In genomic region chr17:71526711-71527564, GRCm38 (mm10) we compare ENCODE assay signal across 8 mouse cellular contexts. TPM values are rescaled to one million over a fixed set of nuclear protein-coding genes. Genes with fewer than 3 reads are reported as not detected.
DNase-seq lines count a peak whose midpoint lies in the region; ATAC-seq lines count a peak whose summit lies in the region.

Ndc80 (minus strand) TSS chr17:71526857.

- peak; percentile 83 for ATAC-seq in megakaryocyte progenitor cell, adult 5-6 weeks (replicated peaks; ENCODE audit: poor library complexity)

- peak; percentile 99 for DNase-seq in adipocyte (ENCODE audit: low spot score)
- DNase-seq in embryo, embryonic 10 days (ENCODE audit: low spot score): peak; percentile 96
- DNase-seq in gastrocnemius, postnatal 10 days: peak; percentile 91
- DNase-seq in induced T-regulatory cell, adult 2 months (ENCODE audit: low read depth): peak; percentile 96
- peak; percentile 86 to 91 for DNase-seq in left cerebral cortex, adult 9 months (ENCODE audit: low spot score in 2 of 2)
- DNase-seq in right cerebral cortex, postnatal 14 days: peak; percentile 84
- DNase-seq in urinary bladder, postnatal 36 days (ENCODE audit: low spot score in 2 of 2): peak; percentile 81 to 93

RNA-seq across cellular contexts. Expression of gene Ndc80, which starts in this region (rescaled TPM):
- 1 to 10 TPM; 5.2 to 5.7 TPM for total RNA-seq in gastrocnemius, postnatal 10 days (2021)
- total RNA-seq in megakaryocyte progenitor cell, adult 5-6 weeks (2015): 51.2 and 57.3 TPM in 2 replicates
- 75.0 and 91.7 TPM in 2 replicates for total RNA-seq in megakaryocyte progenitor cell, adult 5-6 weeks (2017)

Comparison
In these comparisons a context has a peak if more than half of its experiments do, and no peak if none do; other contexts are left out.
1. Peak in every context shown above with its lines: DNase-seq and ATAC-seq.
2. RNA of gene Ndc80 (total RNA-seq): 51.2 to 91.7 TPM in megakaryocyte progenitor cell, adult 5-6 weeks; 5.2 to 5.7 TPM in gastrocnemius, postnatal 10 days; every median in the first group is over 4 times any median in the second.